Mouse (Mus musculus): ENCODE data around the gene Klhl30. TPM values are rescaled to one million over a fixed set of nuclear protein-coding genes. Genes with fewer than 3 reads are reported as not detected.
A peak's percentile ranks its signal among the peaks of the same experiment; 100 is the strongest.

The Klhl30 gene
- polyA plus RNA-seq, 1 experiment from 2014 or later, result 0.06 TPM

GRCm38 (mm10) chr1:91313251-91313650, 37.6 kb upstream of the Klhl30 start:
- TF ChIP-seq CTCF (IDR thresholded peaks at IDR 0.05; ENCODE audit: low read depth) (no peak), EP300 (IDR thresholded peaks at IDR 0.05; ENCODE audit: low read depth) (no peak)
- no peak for ATAC-seq
- Histone ChIP-seq H3K27ac (ENCODE audit: low read depth) (no peak overlapping the region), H3K4me2 (ENCODE audit: low read depth, low read length) (no peak overlapping the region), H3K4me1 (ENCODE audit: insufficient read depth) (no peaks in the 10 kb centered on the region), H3K9me3 (ENCODE audit: low read length) (no peaks in the 10 kb centered on the region), H3K27me3 (ENCODE audit: insufficient read depth, low read length) (no peaks in the 10 kb centered on the region), H3K9ac (replicated peaks) (no peak overlapping the region), H3K36me3 (replicated peaks; ENCODE audit: insufficient read depth, low read length) (peaks cover 55% of the 10 kb centered on the region), H3K4me3 (ENCODE audit: low read depth, low read length) (no peak overlapping the region)
- no peak for DNase-seq
- 58% methylated on average over 5 of the region's 5 CpGs for WGBS (ENCODE audit: insufficient replicate concordance)

GRCm38 (mm10) chr1:91317656-91318055, 33.2 kb upstream of the Klhl30 start:
- Histone ChIP-seq H3K27me3 (ENCODE audit: insufficient read depth, low read length) (no peaks in the 10 kb centered on the region), H3K4me3 (ENCODE audit: low read depth, low read length) (no peak overlapping the region), H3K4me1 (ENCODE audit: insufficient read depth) (no peaks in the 10 kb centered on the region; the same call in 1 of the 2 replicates), H3K9me3 (ENCODE audit: low read length) (no peaks in the 10 kb centered on the region), H3K9ac (replicated peaks) (no peak overlapping the region), H3K36me3 (replicated peaks; ENCODE audit: insufficient read depth, low read length) (peaks cover 21% of the 10 kb centered on the region), H3K4me2 (ENCODE audit: low read depth, low read length) (no peak overlapping the region), H3K27ac (ENCODE audit: low read depth) (no peak overlapping the region)
- TF ChIP-seq CTCF (IDR thresholded peaks at IDR 0.05; ENCODE audit: low read depth), result no peak
- no peak for TF ChIP-seq EP300 (IDR thresholded peaks at IDR 0.05; ENCODE audit: low read depth)
- DNase-seq (no peak), ATAC-seq (0 out of 2 replicates have a peak, but pooled peaks have one; percentile 35)
- 82% methylated on average over 6 of the region's 6 CpGs for WGBS (ENCODE audit: insufficient replicate concordance)

GRCm38 (mm10) chr1:91321760-91322438, 28.9 kb upstream of the Klhl30 start, which contains the start of gene Espnl:
TSS of gene Espnl (plus strand) at chr1:91322075.
- no peaks in the 10 kb centered on the region; the same call in 1 of the 2 replicates for H3K4me1 ChIP-seq (ENCODE audit: insufficient read depth)
- peaks cover 4% of the 10 kb centered on the region; the same call in 1 of the 2 replicates for H3K36me3 ChIP-seq (replicated peaks; ENCODE audit: insufficient read depth, low read length)
- TF ChIP-seq EP300 (IDR thresholded peaks at IDR 0.05; ENCODE audit: low read depth), result no peak
- no peak for TF ChIP-seq CTCF (IDR thresholded peaks at IDR 0.05; ENCODE audit: low read depth)
- H3K27ac ChIP-seq (ENCODE audit: low read depth), result no peak within 1 kb of the TSS
- H3K9ac ChIP-seq (replicated peaks), result 0 out of 2 replicates have a peak within 1 kb of the TSS, but pooled peaks have one; percentile 11
- H3K4me3 ChIP-seq (ENCODE audit: low read depth, low read length), result no peak within 1 kb of the TSS
- no peak within 1 kb of the TSS for H3K4me2 ChIP-seq (ENCODE audit: low read depth, low read length)
- no peaks in the 10 kb centered on the region for H3K9me3 ChIP-seq (ENCODE audit: low read length)
- H3K27me3 ChIP-seq (ENCODE audit: insufficient read depth, low read length), result no peaks in the 10 kb centered on the region
- ATAC-seq (peak; percentile 41), DNase-seq (no peak)
- 45% methylated on average over 19 of the region's 19 CpGs for WGBS (ENCODE audit: insufficient replicate concordance)

GRCm38 (mm10) chr1:91324646-91325045, 26.2 kb upstream of the Klhl30 start:
- Histone ChIP-seq H3K27ac (ENCODE audit: low read depth) (no peak overlapping the region), H3K9ac (replicated peaks) (no peak overlapping the region), H3K9me3 (ENCODE audit: low read length) (no peaks in the 10 kb centered on the region), H3K27me3 (ENCODE audit: insufficient read depth, low read length) (no peaks in the 10 kb centered on the region), H3K4me3 (ENCODE audit: low read depth, low read length) (no peak overlapping the region), H3K36me3 (replicated peaks; ENCODE audit: insufficient read depth, low read length) (no peaks in the 10 kb centered on the region), H3K4me2 (ENCODE audit: low read depth, low read length) (no peak overlapping the region), H3K4me1 (ENCODE audit: insufficient read depth) (no peaks in the 10 kb centered on the region; the same call in 1 of the 2 replicates)
- TF ChIP-seq CTCF (IDR thresholded peaks at IDR 0.05; ENCODE audit: low read depth) (no peak), EP300 (IDR thresholded peaks at IDR 0.05; ENCODE audit: low read depth) (no peak)
- DNase-seq (no peak), ATAC-seq (no peak)
- 89% methylated on average over 2 of the region's 2 CpGs for WGBS (ENCODE audit: insufficient replicate concordance)

- ATAC-seq, result no peak
- WGBS (ENCODE audit: insufficient replicate concordance), result 41% methylated on average over 3 of the region's 4 CpGs
- no peaks in the 10 kb centered on the region for H3K27me3 ChIP-seq (ENCODE audit: insufficient read depth, low read length)
Measured at GRCm38 (mm10) chr1:91325488-91326042, 25.3 kb upstream of the Klhl30 start.

GRCm38 (mm10) chr1:91332102-91332501, 18.7 kb upstream of the Klhl30 start:
- no peak overlapping the region for H3K27ac ChIP-seq (ENCODE audit: low read depth)
- no peaks in the 10 kb centered on the region for H3K4me1 ChIP-seq (ENCODE audit: insufficient read depth)
- 55% methylated on average over 4 of the region's 4 CpGs for WGBS (ENCODE audit: insufficient replicate concordance)
- ATAC-seq (no peak), DNase-seq (no peak)
- no peak overlapping the region for H3K9ac ChIP-seq (replicated peaks)
- TF ChIP-seq EP300 (IDR thresholded peaks at IDR 0.05; ENCODE audit: low read depth), result no peak
- TF ChIP-seq CTCF (IDR thresholded peaks at IDR 0.05; ENCODE audit: low read depth), result no peak
- H3K4me3 ChIP-seq (ENCODE audit: low read depth, low read length), result no peak overlapping the region
- no peaks in the 10 kb centered on the region for H3K27me3 ChIP-seq (ENCODE audit: insufficient read depth, low read length)
- no peaks in the 10 kb centered on the region for H3K36me3 ChIP-seq (replicated peaks; ENCODE audit: insufficient read depth, low read length)
- H3K9me3 ChIP-seq (ENCODE audit: low read length), result no peaks in the 10 kb centered on the region
- H3K4me2 ChIP-seq (ENCODE audit: low read depth, low read length), result no peak overlapping the region

More at GRCm38 (mm10) chr1:91325488-91326042, 25.3 kb upstream of the Klhl30 start:
- Histone ChIP-seq H3K4me3 (ENCODE audit: low read depth, low read length) (no peak overlapping the region), H3K9me3 (ENCODE audit: low read length) (no peaks in the 10 kb centered on the region), H3K4me2 (ENCODE audit: low read depth, low read length) (no peak overlapping the region), H3K4me1 (ENCODE audit: insufficient read depth) (no peaks in the 10 kb centered on the region; the same call in 1 of the 2 replicates), H3K36me3 (replicated peaks; ENCODE audit: insufficient read depth, low read length) (no peaks in the 10 kb centered on the region), H3K27ac (ENCODE audit: low read depth) (no peak overlapping the region), H3K9ac (replicated peaks) (no peak overlapping the region)
- TF ChIP-seq CTCF (IDR thresholded peaks at IDR 0.05; ENCODE audit: low read depth), result no peak
- TF ChIP-seq EP300 (IDR thresholded peaks at IDR 0.05; ENCODE audit: low read depth), result no peak
- no peak for DNase-seq

Data from liver, postnatal 0 days (tissue).